8 mouse cellular contexts compared by ENCODE assay signal in genomic region chr3:98226988-98227610, GRCm38 (mm10). TPM values are rescaled to one million over a fixed set of nuclear protein-coding genes. Genes with fewer than 3 reads are reported as not detected.
DNase-seq lines count a peak whose midpoint lies in the region; ATAC-seq and TF ChIP-seq lines count a peak whose summit lies in the region.

No protein-coding gene starts in this region.

- ATAC-seq in midbrain, embryonic 12.5 days (ENCODE audit: low FRiP score, low read depth), result peak; percentile 64

- no peak overlapping the region for H3K4me3 ChIP-seq in left cerebral cortex, adult 2 months
- H3K4me3 ChIP-seq in midbrain, embryonic 12.5 days, result no peak overlapping the region

- WGBS in midbrain, embryonic 12.5 days, result 39% methylated on average over 19 of the region's 19 CpGs

- no peak overlapping the region for H3K4me2 ChIP-seq in midbrain, embryonic 12.5 days (replicated peaks)

- peak; percentile 86 for TF ChIP-seq CTCF in left cerebral cortex, adult 2 months (IDR thresholded peaks at IDR 0.05)

- intact Hi-C loops in left cerebral cortex, adult 2 months (cut with DNase I), result loop anchor here (1.0 to 10.0 kb wide), 2 partner anchors 86 to 542 kb away; no protein-coding TSS in a partner anchor

- no peaks in the 10 kb centered on the region for H3K9me3 ChIP-seq in midbrain, embryonic 12.5 days

- 0 out of 2 replicates have a peak, but pooled peaks cover 2% of the 10 kb centered on the region for H3K4me1 ChIP-seq in midbrain, embryonic 12.5 days

- H3K36me3 ChIP-seq in midbrain, embryonic 12.5 days, result no peaks in the 10 kb centered on the region

- peak; percentile 33 for DNase-seq in WW6 (ENCODE audit: low read depth, low spot score)
- DNase-seq in cerebellum, postnatal 25 days, result peak; percentile 78 to 87
- peak; percentile 83 to 84 for DNase-seq in frontal cortex, postnatal 36 days (ENCODE audit: low spot score in 2 of 2)
- DNase-seq in hindlimb bud, embryonic 11.5 days (ENCODE audit: extremely low spot score, low read depth, low spot score), result peak; percentile 50
- peak; percentile 72 to 85 for DNase-seq in left cerebral cortex, adult 2 months (ENCODE audit: extremely low spot score in 1 of 2, low spot score in 2 of 2)
- peak; percentile 34 for DNase-seq in skeletal muscle tissue, adult 2 months (ENCODE audit: low read depth, low spot score)
- peak; percentile 70 for DNase-seq in yolk sac, embryonic 10.5 days (ENCODE audit: low spot score)

- H3K27me3 ChIP-seq in midbrain, embryonic 12.5 days, result peaks cover 3% of the 10 kb centered on the region; the same call in 1 of the 2 replicates

- no peak overlapping the region for H3K27ac ChIP-seq in left cerebral cortex, adult 2 months
- no peak overlapping the region for H3K27ac ChIP-seq in midbrain, embryonic 12.5 days (replicated peaks)

- H3K9ac ChIP-seq in midbrain, embryonic 12.5 days (replicated peaks), result no peak overlapping the region

RNA-seq across cellular contexts. Expression of gene Reg4, which starts 5.1 kb away (rescaled TPM):
- total RNA-seq in left cerebral cortex, adult 2 months (2021), result not detected
- not detected in 2 replicates for polyA plus RNA-seq in midbrain, embryonic 12.5 days (2016; fragmentation: Nextera tagmentation; extraction: Ambion mirVana)

RNA-seq across cellular contexts. Expression of gene Hmgcs2, which starts 53.1 kb away (rescaled TPM):
- 1 to 10 TPM; 6.3 to 6.4 TPM for total RNA-seq in left cerebral cortex, adult 2 months (2021)
- 5.0 and 6.7 TPM in 2 replicates for polyA plus RNA-seq in midbrain, embryonic 12.5 days (2016; fragmentation: Nextera tagmentation; extraction: Ambion mirVana)

Comparison
In these comparisons a context has a peak if more than half of its experiments do, and no peak if none do; other contexts are left out.
1. DNase-seq: peak in every context shown above with its lines; median percentile 84 in frontal cortex, postnatal 36 days; 82 in cerebellum, postnatal 25 days; 78 in left cerebral cortex, adult 2 months; 70 in yolk sac, embryonic 10.5 days; 50 in hindlimb bud, embryonic 11.5 days; 34 in skeletal muscle tissue, adult 2 months; 33 in WW6.